Mouse (Mus musculus): Measurements from ENCODE around the gene A030003K21Rik. TPM values are rescaled to one million over a fixed set of nuclear protein-coding genes. Genes with fewer than 3 reads are reported as not detected.
A peak's percentile ranks its signal among the peaks of the same experiment; 100 is the strongest.

Gene A030003K21Rik
- polyA plus RNA-seq, 2 experiments from 2014 or later = not detected

DNA sequence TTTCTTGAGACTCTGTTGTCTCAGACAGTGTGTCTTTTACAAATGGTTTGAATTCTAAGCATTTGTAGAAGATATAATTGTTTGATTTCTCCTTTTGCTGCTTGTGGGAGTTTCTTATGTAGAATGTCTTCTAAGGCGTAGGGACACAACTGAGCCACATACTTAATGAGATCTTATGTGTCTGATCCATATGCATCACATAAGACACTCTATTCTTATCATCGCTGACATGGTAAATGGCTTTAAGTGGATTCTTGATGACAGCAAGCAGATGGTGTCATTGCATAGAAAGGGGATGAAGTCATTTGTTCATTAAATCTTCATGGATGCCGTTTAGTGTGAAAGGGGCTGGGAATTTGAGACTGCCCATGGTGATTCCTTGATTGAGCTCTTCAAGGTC, 37.3 kb downstream of the A030003K21Rik start:
- ATAC-seq = no peak

DNA sequence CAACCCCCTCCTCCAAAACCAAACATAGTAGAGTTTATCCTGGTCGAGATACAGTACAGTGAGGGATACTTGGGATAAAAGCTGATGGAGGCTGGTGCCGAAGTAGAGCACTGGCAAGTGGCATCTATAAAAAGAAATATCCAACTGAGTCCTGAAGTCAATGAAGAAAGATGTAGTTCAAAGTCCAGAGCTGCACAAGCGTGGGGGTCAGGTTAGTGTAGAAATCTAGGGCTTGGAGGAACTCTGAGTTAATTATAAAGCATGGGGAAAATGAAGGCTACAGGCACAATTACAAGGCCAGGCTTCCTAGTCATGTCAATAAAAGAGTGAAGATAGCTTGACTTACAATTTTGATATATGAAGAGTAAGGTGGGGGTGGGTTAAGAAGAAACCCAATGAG, 42.0 kb downstream of the A030003K21Rik start:
- no peak for ATAC-seq

GRCm38 (mm10) chr1:82900567-82900966, 42.6 kb downstream of the A030003K21Rik start:
- peak; percentile 70 for ATAC-seq

GRCm38 (mm10) chr1:82893269-82893668, 49.9 kb downstream of the A030003K21Rik start:
- no peak for ATAC-seq

Other genes starting within 250 kb of the A030003K21Rik start
- gene Mff, start 218.5 kb downstream of the A030003K21Rik start, polyA plus RNA-seq (2017; shearing (Covaris generic)) = 100 to 1,000 TPM in 1 of 2 experiments, 10 to 100 TPM in 1; 94.7 to 117 TPM
- under 1 TPM in 1 of 2 experiments, not detected in 1; 0.81 TPM for gene Tm4sf20, start 174.9 kb downstream of the A030003K21Rik start, polyA plus RNA-seq (2017; shearing (Covaris generic))
- gene Gm47791, start 172.1 kb downstream of the A030003K21Rik start, polyA plus RNA-seq (2017; shearing (Covaris generic)) = not detected
- gene Agfg1, start 103.9 kb downstream of the A030003K21Rik start, polyA plus RNA-seq (2017; shearing (Covaris generic)) = 10 to 100 TPM; 37.1 to 42.3 TPM
- gene A030005L19Rik, start 30.1 kb downstream of the A030003K21Rik start, polyA plus RNA-seq (2017; shearing (Covaris generic)) = 1 to 10 TPM; 1.6 to 2.5 TPM
- not detected for gene A030014E15Rik, start 18.5 kb downstream of the A030003K21Rik start, polyA plus RNA-seq (2017; shearing (Covaris generic))
- not detected for gene Gm6217, start 12.0 kb downstream of the A030003K21Rik start, polyA plus RNA-seq (2017; shearing (Covaris generic))
- gene Gm7544, start 12.6 kb upstream of the A030003K21Rik start, polyA plus RNA-seq (2017; shearing (Covaris generic)) = not detected
- gene Gm47955, start 16.9 kb upstream of the A030003K21Rik start, polyA plus RNA-seq (2017; shearing (Covaris generic)) = not detected
- not detected for gene Gm47959, start 57.2 kb upstream of the A030003K21Rik start, polyA plus RNA-seq (2017; shearing (Covaris generic))
- not detected for gene Slc19a3, start 95.1 kb upstream of the A030003K21Rik start, polyA plus RNA-seq (2017; shearing (Covaris generic))
- not detected for gene Krtap28-10, start 99.1 kb upstream of the A030003K21Rik start, polyA plus RNA-seq (2017; shearing (Covaris generic))
- gene Gm47969, start 101.5 kb upstream of the A030003K21Rik start, polyA plus RNA-seq (2017; shearing (Covaris generic)) = not detected
- gene A030005K14Rik, start 116.0 kb upstream of the A030003K21Rik start, polyA plus RNA-seq (2017; shearing (Covaris generic)) = not detected
- not detected for gene Krtap28-13, start 117.5 kb upstream of the A030003K21Rik start, polyA plus RNA-seq (2017; shearing (Covaris generic))
- gene Ccl20, start 173.4 kb upstream of the A030003K21Rik start, polyA plus RNA-seq (2017; shearing (Covaris generic)) = 10 to 100 TPM in 1 of 2 experiments, 1 to 10 TPM in 1; 3.1 to 12.0 TPM
- gene Daw1, start 216.4 kb upstream of the A030003K21Rik start, polyA plus RNA-seq (2017; shearing (Covaris generic)) = under 1 TPM in 1 of 2 experiments, not detected in 1; 0.33 TPM